Mouse (Mus musculus) embryo, embryonic 10.5 days (tissue): ENCODE data around the gene Chp2.

Source experiments
- DNase-seq: peaks from one replicate; pipeline ENCODE4 v3.0.0-alpha.2; 2015; ENCODE audit warnings: low spot score

The Chp2 gene

DNA sequence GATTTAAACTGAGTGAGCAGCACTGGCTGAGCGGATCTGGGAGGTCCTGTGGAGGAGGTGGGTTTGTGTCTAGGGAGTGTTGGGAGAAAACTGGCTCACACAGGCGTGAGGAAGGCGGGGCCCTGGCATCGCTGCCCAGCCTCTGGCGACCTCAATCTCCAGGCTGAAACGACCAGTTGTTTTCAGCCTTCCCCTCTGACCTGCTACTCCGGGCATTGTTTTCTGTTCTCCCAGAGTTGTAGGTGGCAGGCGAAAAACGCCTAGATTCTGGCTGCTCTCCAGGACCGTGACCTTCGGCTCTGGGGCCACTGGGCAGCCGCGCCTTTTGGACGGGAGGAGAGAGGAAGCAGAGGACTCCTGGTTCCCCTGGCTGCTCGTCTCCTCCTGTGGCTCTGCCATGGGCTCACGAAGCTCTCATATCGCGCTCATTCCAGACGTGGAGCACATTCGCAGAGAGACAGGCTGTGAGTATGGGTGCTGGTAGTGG, at the start of gene Chp2:
TSS of gene Chp2 (plus strand) at position 182 of the 487 bp plus-strand sequence.
- no peak for DNase-seq

DNA sequence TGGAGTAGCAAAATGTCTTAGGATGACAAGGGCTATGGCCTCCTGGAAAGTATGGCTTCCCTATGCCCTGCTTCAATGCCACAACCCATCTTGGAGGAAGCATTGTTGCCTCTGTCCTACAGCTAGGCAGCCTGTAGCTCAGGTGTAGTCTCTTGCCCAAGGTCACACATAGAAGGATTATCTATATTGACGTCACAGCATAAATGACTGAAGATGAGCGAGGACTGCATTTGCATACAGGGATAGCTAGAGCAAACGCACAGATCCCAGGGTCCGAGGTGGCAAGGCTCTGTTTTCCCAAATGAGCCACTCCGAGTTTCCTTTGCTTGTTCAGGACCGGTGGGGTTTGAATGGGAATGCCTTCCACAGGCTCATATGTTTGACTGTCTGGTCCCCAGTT, 48.6 kb upstream of the Chp2 start:
- no peak for DNase-seq

DNA sequence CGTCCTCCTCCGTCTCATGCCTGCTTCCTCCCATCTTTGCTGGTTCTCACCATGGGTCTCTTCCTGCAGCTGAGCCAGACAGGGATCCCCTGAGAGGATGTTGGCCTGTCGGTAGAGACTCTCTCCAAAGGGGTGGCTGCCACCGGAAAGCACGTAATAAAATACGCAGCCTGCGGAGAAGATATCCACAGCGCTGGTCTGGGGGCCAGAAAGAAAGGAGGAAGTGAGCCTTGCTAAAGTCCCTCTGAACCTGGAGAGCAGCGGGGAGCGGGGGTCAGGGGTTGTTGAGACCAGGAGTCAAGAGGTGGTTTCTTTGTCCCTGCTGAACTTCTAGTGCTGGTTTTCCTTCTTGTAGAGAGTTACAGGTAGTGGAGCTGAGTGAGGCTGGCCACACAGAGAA, 47.7 kb upstream of the Chp2 start:
- no peak for DNase-seq

DNA sequence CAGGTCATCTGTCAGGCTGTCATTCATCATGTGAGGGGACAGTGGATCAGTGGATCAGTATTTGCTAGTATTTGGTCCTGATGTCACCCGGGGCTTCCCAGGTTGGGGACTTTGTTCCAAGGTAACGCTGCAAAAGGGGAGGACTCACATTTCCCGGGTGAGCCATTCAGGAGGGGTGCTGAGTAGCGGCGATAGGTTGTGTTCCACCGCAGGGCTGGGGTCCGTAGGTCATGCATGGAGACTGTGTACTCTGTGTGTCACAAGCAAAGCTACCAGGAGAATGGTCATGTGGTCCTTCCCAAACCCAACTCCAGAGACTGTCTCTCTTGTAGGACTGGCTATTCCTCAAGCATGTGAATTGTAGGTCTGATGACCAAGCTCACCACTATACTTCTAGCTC, 38.6 kb upstream of the Chp2 start:
- DNase-seq = no peak

DNA sequence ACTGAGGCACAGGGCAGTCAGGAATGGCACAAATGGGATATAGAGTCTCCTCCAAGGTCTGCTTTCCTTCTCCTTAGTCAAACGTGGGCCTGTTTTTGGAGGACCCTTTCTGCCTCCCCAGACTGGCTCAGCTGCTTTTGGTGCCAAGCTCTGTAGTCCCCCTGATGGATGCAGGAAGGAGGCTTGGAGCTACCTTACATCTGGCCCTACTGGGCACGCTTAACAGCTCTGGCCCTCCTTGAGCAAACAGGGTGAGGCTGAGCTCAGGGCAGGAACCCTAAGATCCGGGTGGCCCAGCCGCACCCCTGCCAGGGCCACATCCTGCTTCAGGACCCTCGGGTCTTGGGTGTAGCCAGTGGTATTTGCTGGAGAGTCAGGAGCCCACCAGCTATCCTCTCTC, 34.7 kb upstream of the Chp2 start:
- no peak for DNase-seq

DNA sequence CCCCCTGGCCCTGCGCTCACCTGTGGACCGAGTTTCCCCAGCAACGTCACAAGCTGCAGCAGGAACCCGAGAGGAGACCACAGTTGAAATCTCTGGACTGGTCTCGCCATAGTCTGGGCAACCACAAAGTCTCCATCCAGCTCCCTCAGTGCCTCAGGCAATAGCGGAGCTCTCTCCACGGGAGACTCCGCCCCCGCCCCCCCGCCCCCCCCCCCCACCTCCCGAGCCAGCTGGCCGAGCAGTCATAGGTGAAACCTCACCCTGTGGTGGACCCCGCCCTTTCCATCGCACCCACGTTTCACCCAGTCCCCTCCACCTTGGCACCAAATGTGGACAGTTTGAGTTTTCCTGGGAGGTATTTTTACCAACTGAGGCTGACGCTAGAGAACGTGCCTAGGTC, 33.3 kb upstream of the Chp2 start, which contains the start of gene Ern2:
TSS of gene Ern2 (minus strand) at position 165 of the 400 bp plus-strand sequence.
- no peak for DNase-seq

DNA sequence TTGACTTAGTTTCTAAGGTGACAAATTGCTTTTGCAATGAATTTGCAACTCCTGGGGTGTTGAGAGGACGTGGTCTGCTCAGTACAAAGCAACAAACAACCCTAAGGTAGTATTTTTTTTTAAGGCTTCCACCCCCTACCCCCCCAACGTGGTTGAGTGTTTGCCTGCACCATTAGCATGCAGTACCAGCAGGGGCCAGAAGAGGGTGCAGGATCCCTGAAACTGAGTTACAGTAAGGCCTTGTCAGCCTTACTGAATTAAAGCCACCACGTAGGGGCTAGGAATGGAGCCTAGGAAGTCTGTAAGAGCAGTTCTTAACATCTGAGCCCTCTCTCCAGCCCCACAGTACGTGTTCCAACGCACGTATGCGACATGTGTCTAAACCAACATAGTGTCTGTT, 29.8 kb upstream of the Chp2 start:
- DNase-seq = peak; percentile 77

DNA sequence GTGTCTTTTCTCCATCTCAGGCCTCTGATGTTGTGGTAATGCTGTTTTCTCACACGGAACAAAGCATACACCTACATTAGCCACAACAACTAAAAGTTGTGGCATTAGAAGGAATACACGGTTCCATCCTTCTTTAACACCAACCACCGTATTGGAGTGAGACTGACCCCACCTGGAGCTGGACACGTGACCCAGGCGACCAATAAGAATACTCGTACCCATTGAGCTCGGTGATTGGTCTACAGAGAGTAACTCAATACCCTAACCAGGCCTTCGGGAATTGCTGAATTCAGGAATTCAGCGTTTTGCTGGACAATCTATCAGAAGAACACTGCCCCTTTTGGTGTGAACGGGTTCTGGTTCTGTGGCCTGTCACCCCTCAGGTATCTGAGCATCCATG, 28.2 kb upstream of the Chp2 start:
- no peak for DNase-seq

DNA sequence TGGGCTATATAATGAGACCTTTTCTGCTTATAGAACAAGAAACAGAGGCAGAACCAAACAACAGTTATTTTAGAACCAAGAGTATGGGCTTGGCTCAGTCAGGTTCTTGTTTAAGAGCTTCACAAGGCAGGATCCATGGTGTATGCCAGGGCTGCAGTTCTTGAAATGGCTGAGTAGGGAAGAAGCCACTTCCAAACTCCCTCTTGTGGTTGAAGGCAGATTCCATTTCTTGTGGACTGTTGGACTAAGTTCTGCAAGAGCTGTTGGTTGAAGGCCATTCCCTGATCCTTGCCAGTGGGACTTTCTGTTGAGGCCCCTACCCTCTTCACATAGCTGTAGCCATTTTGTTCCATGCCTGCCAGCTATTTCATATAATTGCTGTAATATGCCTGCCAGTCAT, 25.4 kb upstream of the Chp2 start:
- no peak for DNase-seq

DNA sequence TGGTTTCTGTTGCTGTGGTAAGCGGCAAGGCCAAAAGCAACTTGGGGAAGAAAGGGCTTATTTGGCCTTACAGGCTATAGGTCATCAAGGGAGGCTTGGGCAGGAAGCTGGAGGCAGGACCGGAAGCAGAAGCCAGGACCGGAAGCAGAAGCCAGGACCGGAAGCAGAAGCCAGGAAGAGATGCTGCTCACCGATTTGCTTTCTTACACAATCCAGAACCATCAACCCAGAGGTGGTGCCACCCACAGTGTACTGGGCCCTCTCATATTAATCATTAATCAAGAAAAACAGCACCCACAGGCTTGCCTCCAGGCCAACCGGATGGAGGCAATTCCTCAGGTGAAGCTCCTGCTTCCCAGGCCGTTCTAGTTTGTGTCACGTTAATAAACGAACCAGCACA, 22.5 kb upstream of the Chp2 start:
- DNase-seq = no peak

DNA sequence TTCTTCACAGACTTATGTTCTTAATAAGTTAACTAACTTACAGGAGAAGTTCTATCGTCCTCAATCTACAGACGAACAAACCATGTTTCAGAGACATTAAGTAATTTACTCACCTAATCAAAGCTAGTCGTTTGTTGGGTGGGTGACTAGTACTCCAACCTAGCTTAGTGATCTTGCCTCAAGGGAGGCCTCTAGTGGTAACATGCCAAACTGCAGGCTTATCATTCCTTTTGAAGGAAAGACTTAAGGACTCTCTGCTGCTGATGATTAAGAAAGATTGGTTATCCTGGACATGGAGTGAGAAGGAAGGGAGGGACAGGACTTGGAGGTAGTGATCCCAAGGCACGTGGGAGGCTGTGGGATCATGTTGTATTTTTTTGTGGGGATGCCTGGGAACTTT, 22.0 kb upstream of the Chp2 start:
- peak; percentile 79 for DNase-seq

DNA sequence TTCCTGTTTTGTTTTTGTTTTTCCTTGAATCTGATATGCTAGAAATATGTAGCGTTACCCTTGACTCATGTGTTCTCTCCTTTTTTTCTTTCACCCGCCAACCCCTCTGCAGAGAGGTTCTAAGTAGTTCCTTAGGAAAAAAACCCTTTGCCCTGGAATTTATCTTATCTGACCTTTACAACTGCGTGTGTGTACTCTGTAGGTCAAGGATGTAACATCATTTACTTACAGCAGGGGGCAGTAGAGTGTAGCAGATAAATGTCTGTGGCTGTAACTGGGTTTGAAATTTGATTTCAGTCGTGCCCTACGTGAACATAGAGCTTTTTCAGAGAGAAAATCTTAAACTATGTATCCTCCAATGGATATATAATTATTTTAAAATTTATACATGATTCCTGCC, 20.0 kb upstream of the Chp2 start:
- peak; percentile 69 for DNase-seq

DNA sequence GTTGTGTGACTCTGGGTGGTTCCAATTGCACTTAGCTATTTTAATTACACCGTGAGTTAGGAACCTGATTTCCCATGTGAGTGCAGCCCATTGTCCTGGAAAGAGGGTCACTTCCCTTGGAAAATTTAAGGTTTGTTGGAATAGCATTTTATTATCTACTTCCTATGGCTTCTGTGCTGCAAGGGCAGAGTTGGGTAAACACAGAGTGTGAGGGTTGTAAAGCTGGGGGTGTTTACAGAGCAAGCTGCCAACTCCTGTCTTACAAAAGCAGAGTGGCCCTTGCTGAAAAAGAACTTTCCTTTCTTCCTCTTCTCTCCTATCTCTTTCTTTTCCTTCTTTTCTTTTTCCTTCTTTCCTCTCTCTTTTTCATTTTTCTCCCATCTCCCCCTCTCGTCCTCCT, 15.4 kb upstream of the Chp2 start:
- no peak for DNase-seq

DNA sequence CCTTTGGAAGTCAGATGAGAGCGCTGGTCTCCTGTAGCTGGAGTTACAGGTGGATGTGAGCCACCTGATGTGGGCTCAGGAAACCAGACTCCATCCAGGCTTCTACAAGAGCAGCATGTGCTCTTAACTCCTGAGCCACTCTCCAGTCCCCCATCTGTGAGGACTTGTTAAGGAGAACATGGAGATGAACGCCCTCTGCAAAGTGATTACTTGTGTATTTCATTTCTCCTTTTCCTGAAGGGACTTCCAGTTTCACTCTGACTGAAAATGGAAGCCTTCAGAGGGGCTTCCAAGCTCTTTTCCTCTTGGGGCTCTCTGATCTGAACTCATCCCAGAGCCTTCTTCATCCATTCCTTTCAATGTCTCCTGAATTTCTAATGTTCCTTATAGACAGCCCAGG, 13.2 kb upstream of the Chp2 start:
- DNase-seq = no peak

DNA sequence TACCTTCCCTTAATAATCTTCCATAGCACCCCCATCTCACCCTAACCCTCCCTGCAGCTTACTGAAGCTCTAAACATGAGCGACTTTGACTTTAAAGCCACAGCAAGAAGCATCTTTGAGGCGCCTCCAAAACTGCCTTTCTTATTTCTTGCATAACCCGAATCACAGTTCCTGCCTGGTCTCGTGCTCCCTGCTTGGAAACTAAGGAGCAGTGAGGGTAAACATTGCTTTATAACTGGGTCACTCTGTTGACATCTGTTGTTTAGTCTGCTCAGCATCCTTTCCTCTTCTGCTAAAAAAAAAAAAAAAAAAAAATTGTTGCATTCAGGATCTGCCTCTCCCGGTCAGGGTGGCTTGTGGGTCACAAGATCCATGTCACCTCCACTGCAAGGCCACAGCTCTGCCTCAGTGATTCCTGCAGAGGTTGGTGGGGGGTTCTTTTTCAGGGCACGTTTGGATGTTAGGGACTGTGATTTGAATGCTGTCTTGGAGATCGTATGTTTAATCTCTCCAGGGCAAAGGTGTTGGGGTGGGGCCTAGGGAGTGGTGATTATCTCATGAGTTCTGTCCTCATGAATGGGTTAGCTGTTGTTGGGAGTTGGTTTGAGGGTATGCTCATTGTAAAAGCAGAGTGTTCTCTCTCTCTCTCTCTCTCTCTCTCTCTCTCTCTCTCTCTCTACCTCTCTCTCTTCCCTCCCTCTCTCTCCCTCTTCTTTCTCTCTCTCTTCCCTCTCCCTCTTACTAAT, 10.8 kb upstream of the Chp2 start:
- DNase-seq = no peak

DNA sequence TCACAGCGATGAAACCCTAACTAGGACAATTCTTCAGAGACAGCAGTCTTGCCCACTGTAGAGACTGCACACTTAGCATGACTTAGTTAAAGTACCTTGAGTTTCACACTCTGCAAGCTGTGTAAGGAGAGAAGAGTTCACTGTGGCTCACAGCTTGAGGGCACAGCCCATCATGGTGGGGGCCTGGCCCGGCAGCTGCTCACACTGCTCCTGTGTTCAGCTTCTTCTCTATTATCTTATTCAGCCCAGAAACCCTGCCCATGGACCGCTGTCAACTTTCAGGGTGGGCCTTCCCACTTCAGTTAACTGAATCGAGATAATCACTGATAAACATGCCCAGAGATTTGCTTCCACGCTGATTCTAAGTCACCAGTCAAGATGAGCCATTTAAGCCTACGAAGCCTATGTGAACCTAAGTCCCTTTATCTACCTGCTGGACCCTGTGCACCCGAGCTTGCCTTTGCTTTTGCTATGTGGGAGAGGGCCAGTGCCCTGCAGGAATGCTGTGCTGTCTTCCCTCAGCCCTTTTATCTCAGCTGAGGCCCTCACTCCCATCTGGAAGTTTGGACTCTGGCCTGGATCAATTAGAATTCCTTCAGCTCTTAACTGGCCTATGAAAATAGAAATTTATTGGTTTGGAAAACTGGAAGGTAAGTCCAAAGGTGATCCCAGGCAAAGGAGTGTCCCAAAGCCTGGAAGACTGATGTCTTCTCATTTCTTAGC, 6.9 kb downstream of the Chp2 start:
- DNase-seq = no peak

DNA sequence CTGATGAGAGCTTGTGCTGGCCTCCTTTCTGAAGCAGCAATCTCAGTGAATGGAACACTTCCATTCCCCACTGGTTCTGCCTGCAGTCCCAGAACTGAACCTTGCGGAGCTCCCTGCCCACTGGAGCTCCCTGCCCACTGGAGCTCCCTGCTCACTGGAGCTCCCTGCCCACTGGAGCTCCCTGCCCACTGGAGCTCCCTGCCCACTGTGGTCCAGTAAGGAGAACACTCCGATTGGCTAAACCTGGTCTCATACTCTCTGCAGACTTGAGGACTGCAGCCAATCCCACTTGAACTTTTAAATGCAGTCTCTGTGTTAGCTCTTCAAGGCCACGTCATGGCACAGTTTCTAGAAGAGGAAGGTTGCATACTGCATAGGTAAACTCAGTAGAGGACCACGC, 7.4 kb downstream of the Chp2 start:
- no peak for DNase-seq

DNA sequence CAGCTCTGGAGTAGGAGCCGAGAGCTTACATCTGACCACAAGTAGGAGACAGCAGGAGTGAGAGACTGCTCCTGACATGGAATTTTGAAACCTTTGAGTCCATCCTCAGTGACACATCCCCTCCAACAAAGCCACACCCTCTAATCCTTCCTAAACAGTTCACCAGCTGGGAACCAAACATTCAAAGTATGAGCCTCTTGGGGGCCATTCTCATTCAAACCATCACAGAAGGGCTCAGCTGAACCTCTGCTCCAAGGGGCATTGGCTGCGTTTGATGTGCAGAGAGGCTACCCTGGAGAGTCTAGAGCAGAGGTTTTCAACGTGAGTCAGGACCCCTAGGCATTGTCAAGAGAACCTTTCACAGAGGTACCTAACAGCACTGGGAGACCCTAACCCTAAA, 10.0 kb downstream of the Chp2 start:
- DNase-seq = no peak

DNA sequence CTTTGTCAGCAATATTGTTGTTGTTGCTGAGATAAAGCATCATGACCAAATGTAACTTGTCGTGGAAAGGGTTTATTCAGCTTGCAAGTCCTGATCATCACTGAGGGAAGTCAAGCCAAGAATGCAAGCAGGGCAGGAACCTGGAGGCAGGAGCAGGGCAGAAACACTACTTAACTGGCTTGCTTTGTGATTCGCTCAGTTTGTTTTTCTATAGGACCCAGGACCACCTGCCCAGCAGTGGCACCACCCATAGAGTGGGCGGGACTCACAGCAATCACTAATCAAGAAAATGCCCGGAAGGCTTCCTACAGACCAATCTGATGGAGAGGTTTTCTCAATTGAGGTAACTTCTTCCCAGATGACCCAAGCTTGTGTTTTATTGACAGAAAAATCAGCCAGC, 10.6 kb downstream of the Chp2 start:
- DNase-seq = no peak

DNA sequence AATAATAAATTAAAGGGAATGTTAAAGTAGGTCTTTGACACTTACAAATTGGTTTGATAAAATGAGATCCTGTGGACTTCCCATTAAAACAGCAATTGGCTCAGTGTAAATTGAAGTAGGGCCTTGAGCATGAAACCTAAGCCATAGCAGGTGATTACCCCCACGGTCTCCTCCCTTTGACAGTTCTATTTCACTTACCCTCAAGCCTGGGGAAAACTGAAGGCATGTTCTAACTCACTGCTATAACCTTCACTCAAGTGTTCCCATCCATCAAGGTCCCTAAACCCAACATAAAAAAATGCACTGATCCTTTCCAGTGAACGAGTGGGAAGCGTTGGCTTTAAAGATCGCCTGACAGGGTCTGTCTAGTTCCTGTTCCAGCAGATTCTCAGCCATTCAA, 11.6 kb downstream of the Chp2 start:
- no peak for DNase-seq

DNA sequence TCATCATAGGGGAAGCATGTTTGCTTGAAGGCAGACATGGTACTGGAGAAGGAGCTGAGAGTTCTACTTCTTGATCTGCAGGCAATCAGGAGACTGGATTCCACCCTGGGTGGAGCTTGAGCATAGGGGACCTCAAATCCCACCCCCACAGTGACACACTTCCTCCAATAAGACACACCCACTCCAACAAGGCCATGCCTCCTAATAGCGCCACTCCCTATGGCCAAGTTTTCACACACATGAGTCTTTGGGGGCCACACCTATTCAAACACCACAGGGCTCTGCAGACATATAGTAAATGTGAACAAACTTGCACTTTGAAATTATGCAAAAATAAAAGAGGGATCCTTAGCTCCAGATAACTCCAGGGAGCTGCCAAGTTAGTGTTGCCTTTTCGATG, 19.6 kb downstream of the Chp2 start:
- DNase-seq = no peak

DNA sequence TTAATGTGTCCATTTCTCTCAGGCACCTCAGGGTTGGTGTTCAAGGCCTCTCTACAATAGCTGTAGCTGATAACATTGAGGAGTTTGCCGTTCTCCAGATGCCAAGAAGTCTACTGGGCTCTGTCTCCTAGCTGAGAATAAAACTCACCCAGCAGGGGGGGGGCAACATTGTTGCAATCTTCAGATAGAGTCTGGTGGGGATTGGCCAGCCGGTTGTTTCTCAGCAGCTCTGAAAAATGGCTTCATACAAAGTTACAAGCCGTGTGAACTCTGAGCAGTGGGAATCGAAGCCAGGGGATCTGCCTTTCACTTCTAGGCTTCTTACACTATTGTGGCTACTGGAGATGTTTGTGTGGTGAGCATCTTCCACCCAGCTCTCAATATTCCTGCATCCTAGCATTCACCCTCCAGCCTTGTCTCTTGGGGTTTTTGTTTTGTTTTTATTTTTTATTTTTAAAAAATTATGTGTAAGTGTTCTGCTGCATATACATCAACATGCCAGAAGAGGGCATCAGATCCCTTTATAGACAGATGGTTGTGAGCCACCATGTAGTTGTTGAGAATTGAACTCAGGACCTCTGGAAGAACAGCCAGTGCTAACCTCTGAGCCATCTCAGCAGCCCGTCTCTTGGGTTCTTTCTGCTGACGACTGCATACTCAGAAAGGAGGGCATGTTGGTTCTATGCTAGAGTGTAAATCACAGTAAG, 21.3 kb downstream of the Chp2 start:
- no peak for DNase-seq

DNA sequence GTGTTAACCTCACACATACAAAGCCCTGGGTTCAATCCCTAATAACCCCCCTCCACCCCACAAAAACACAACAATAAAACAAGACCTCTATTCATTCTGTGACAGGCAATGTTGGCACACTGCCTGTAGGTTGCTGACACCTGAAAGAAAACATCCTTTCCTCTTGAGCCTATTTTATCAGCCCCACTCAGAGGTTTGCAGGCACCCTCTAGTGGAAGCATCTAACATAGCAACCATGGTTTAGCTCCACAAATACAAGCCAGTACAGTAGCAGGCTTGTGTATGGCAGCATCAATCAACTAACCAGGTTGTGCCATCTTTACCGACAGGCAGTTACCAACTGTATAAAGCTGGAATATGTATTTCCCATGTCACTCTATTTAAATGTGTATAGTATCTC, 23.0 kb downstream of the Chp2 start:
- peak; percentile 60 for DNase-seq
